Mouse (Mus musculus) urinary bladder, postnatal 25 days (tissue): ENCODE results near the gene Gbf1.
A peak's percentile ranks its signal among the peaks of the same experiment; 100 is the strongest.
"Not testable (repeated sequence)": the region's sequence is repeated elsewhere in the genome, so short reads cannot be mapped to it uniquely, and the experiment has no call there.

Experiments used
- DNase-seq: peaks from one replicate; pipeline ENCODE4 v3.0.0; 2022; ENCODE audit warnings: low spot score

The Gbf1 gene

GRCm38 (mm10) chr19:46147511-46148371, 4.6 kb upstream of the Gbf1 start, which contains the start of gene Pitx3:
Gene Pitx3 (minus strand): TSS chr19:46148326.
- no peak for DNase-seq

- DNase-seq, result peak; percentile 73
These were observed 3.9 kb upstream of the Gbf1 start for GRCm38 (mm10) chr19:46148372-46148760.

GRCm38 (mm10) chr19:46149091-46149490, 3.2 kb upstream of the Gbf1 start:
- DNase-seq, result no peak

GRCm38 (mm10) chr19:46165950-46166349, 13.6 kb downstream of the Gbf1 start:
- no peak for DNase-seq

GRCm38 (mm10) chr19:46167169-46167568, 14.9 kb downstream of the Gbf1 start:
- DNase-seq, result not testable (repeated sequence)

- no peak for DNase-seq
These were observed 17.1 kb downstream of the Gbf1 start for GRCm38 (mm10) chr19:46169396-46169795.

GRCm38 (mm10) chr19:46169913-46170312, 17.6 kb downstream of the Gbf1 start:
- DNase-seq, result no peak

- no peak for DNase-seq
These were observed 20.2 kb downstream of the Gbf1 start for GRCm38 (mm10) chr19:46172541-46172940.

- DNase-seq, result no peak
These were observed 22.9 kb downstream of the Gbf1 start for GRCm38 (mm10) chr19:46175173-46175572.

GRCm38 (mm10) chr19:46177046-46177445, 24.7 kb downstream of the Gbf1 start:
- DNase-seq, result no peak

GRCm38 (mm10) chr19:46180274-46180673, 28.0 kb downstream of the Gbf1 start:
- no peak for DNase-seq

- no peak for DNase-seq
These were observed 29.9 kb downstream of the Gbf1 start for GRCm38 (mm10) chr19:46182241-46182640.

GRCm38 (mm10) chr19:46186611-46187010, 34.3 kb downstream of the Gbf1 start:
- no peak for DNase-seq

GRCm38 (mm10) chr19:46187203-46187602, 34.9 kb downstream of the Gbf1 start:
- no peak for DNase-seq

GRCm38 (mm10) chr19:46198293-46198692, 46.0 kb downstream of the Gbf1 start:
- DNase-seq, result no peak

- no peak for DNase-seq
These were observed 46.6 kb downstream of the Gbf1 start for GRCm38 (mm10) chr19:46198891-46199290.

- no peak for DNase-seq
These were observed 51.9 kb downstream of the Gbf1 start for GRCm38 (mm10) chr19:46204166-46204565.

GRCm38 (mm10) chr19:46205680-46206079, 53.4 kb downstream of the Gbf1 start:
- DNase-seq, result no peak

- DNase-seq, result no peak
These were observed 58.6 kb downstream of the Gbf1 start for GRCm38 (mm10) chr19:46210951-46211350.

GRCm38 (mm10) chr19:46214541-46214940, 62.2 kb downstream of the Gbf1 start:
- DNase-seq, result no peak

GRCm38 (mm10) chr19:46215401-46215800, 63.1 kb downstream of the Gbf1 start:
- DNase-seq, result no peak

GRCm38 (mm10) chr19:46216716-46217115, 64.4 kb downstream of the Gbf1 start:
- no peak for DNase-seq

- DNase-seq, result not testable (repeated sequence)
These were observed 65.0 kb downstream of the Gbf1 start for GRCm38 (mm10) chr19:46217347-46217746.

GRCm38 (mm10) chr19:46220116-46220515, 67.8 kb downstream of the Gbf1 start:
- no peak for DNase-seq
